Mouse (Mus musculus) thymus, adult 2 months (tissue): ENCODE measurements around the gene Chrm3.

Experiments used
- CTCF ChIP-seq: fragments of 200-500 bp; IDR thresholded peaks from 2 replicates; pipeline ENCODE4 v1.5.1; 2012; ENCODE audit warnings: mild to moderate bottlenecking, control low read depth, low read length, moderate library complexity, borderline replicate concordance; ENCODE audit not compliant: control insufficient read depth, poor library complexity, insufficient read depth; ENCODE audit errors: extremely low read depth
- POLR2A ChIP-seq: fragments of 200-500 bp; IDR thresholded peaks from 2 replicates; pipeline ENCODE4 v1.6.1; 2012; ENCODE audit warnings: mild to moderate bottlenecking, low read length, control low read depth, moderate library complexity; ENCODE audit not compliant: control insufficient read depth, poor library complexity, insufficient read depth; ENCODE audit errors: extremely low read depth

DNA sequence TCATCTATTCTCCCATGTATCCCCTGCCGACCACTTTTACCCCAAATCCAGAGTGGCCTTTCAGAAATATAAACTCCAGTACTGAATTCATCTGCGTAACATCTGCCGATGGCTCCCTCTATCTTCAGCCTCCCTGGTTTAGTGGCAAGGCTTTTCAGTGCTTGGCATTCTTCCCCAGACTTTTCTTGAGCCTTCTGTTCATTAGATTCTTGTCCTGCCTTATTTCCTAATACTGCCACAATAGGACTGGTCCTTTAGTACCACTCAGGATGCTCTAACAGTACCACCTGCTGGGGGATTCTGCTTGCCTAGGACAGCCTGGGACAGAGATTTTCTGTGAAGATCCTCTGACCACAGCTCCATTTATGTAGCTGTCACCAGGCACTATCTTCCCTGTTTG, 367.1 kb downstream of the Chrm3 start:
- TF ChIP-seq CTCF (no peak), POLR2A (no peak)
